Mouse (Mus musculus) spleen, adult 2 months (tissue): ENCODE measurements around the gene Ddx19a.

Experiments used
- CTCF ChIP-seq: fragments of 200-500 bp; IDR thresholded peaks from 2 replicates; pipeline ENCODE4 v1.5.1; 2011; ENCODE audit warnings: mild to moderate bottlenecking, inconsistent platforms; ENCODE audit not compliant: insufficient read depth, insufficient read length, insufficient replicate concordance; ENCODE audit errors: extremely low read depth
- POLR2A ChIP-seq: fragments of 200-500 bp; IDR thresholded peaks from 2 replicates; pipeline ENCODE4 v1.6.1; 2011; ENCODE audit warnings: low read depth, low read length, inconsistent platforms

DNA sequence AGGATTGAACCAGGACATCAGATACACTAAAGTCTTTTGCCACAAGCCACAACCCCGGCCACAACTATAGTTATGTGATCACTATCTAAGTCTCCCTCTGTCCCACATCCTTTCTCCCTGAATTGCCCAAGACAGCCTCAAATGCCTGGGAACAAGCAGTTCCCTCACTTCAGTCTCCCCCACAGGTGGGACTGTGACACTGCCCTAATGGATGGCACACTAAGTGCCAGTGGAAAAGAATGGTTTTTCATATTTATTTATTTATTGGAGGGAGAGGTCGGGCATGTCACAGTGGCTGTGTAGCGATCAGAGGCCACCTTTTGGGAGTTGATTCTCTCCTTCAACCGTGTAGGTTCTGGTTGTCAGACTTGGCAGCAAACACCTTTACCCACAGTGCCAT is 51.9 kb downstream of the Ddx19a start:
- TF ChIP-seq POLR2A (no peak), CTCF (no peak)
